Mouse (Mus musculus) natural killer cell, adult 2 months (primary cell): Measurements from ENCODE around the gene Slc28a1.
"Not testable (repeated sequence)": the region's sequence is repeated elsewhere in the genome, so short reads cannot be mapped to it uniquely, and the experiment has no call there.

Experiments used
- DNase-seq, 2 experiments: peaks; one replicate each; pipeline ENCODE4 v3.0.0; 2022; ENCODE audit warnings: low spot score in 2 of 2

The Slc28a1 gene

GRCm38 (mm10) chr7:81125215-81126175 lies 10.9 kb downstream of the Slc28a1 start:
- DNase-seq: no peak

DNA sequence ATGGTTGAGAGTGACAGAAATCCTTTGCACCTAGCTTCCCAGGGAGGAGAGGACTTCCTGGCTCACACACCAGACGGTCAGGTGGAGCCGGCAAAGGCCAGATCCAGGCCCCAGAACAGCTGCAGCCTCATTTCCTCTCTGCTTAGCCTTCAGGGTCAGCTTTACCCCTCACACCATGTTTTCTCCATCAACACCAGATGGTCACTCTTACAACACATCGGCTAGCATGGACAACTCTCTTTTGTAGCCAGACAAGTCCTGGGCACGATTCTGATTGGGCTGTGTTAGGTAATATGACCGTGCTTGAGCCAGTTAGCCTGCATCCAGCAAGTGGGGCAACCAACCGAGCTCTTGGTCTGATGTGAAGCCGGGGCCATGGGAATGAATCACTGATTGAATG lies 17.3 kb downstream of the Slc28a1 start:
- DNase-seq: no peak

GRCm38 (mm10) chr7:81132851-81133279 lies 18.3 kb downstream of the Slc28a1 start:
- no peak for DNase-seq

DNA sequence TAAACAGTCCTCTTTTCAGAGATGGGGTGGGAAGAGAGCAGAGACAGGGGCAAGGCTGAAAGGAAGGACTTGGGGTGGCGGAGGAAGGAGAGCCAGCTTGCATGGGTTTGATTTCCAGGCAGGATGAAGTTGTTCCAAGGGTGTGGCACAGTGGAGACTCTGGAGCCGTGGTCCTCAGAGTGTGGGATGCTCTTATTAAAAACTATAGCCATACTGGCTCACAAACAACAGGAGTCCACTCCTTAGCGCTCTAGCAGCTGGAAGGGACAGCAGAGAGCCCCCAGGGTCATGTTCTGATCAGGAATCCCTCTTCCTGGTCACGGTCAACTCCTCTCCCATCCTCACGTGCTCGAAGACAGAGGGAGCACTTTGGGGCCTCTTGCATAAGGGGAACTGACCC lies 18.8 kb downstream of the Slc28a1 start:
- no peak for DNase-seq

DNA sequence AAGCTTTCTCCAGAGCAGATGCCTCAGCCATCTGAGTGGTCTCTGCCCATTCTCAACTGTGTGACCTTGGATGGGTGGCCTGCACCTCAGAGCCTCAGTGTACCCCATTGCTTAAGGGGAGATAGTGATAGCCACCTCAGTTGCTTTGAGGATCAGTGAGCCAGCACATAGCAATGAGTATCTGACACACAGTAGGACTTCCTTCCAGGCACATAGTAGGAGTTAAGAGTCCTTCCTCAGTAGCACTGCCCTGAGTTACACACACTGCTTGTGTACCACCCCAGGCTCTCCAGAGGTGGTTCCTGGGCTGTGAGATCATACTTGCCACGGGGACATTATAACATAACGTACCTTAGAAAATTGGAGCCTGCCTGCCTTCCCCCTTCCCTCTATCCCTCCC lies 19.3 kb downstream of the Slc28a1 start:
- DNase-seq: no peak

DNA sequence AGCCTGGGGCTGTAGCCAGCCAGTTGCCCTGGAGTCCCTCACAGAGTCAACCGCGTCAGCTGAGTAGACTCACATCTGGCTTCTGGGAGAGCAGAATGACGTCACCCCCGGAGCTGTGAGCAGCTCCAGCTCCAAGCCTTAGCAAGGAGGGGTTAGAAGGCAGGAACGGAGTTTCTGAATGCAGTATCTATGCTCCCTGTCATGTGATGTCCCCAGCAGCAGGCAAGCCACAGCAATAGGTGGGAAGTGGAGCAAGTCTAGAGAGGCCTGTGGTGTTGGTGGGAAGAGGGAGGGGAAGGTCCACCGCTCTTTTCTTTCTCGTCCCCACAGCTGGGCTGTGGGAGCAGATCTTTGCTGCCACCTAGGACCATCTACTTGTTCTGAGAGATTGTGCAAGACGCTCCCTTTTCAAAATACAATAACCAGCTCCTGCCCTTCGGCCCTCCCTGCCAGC lies 20.0 kb downstream of the Slc28a1 start:
- no peak for DNase-seq

DNA sequence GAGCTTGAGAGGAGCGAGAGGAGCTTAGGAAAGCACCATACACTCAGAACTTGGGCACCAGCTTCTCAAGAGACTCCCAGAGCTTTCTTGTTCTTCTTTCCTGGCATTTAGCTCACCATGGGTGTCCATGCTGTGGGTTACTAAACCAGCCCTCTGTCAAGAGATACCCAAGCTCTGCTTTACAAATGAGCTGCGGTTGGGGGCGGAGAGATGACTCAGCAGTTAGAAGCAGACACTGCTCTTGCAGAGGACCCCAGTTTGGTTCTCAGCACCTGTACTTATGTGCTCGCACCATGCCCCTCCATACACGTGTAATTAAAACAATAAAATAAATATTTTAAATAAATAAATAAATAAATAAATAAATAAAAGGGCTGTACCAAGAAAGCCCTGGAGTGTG lies 22.7 kb downstream of the Slc28a1 start:
- no peak for DNase-seq

DNA sequence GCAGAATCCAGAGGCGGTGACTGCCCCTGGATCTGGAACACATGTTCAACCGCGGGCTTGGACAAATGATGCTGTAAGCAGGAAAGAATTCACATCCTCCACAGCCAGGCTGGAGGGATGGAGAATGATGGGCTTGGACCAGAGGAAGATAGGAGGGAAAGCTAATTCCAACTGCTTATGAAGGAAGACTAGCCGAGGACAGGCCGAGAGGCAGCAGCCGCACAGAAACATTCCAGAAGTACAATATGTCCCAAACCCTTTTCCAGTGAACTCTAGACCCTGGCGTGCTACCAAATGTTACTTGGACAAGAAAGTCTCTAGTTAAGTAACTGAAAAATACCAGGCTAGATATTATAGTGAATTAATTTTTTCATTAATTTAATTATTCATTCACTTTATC lies 24.5 kb downstream of the Slc28a1 start:
- DNase-seq: no peak

DNA sequence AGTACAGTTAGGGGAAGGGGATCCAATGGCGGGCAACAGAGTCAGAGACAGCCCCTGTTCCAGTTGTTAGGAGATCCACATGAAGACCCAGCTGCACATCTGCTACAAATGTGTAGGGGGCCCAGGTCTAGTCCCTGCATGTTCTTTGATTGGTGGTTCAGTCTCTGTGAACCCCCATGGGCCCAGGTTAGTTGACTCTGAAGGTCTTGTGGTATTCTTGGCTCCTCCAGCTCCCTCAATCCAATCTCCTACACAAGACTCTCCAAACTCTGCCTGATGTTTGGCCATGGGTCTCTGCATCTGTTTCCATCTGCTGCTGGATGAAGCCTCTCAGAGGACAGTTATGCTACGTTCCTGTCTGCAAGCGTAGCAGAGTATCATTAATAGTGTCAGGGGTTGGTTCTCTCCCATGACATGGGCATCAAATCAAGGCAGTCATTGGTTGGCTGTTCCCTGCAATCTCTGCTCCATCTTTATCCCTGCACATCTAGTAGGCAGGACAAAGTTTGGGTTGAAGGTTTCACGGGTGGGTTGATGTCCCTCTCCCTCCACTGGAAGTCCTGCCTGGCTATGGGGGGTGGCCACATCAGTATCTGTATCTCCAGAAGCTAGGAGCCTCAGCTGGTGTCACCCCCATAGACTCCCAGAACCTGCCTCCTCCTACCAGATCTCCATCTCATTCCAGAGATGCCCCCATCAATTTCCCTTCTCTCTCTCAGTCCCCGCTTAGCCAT lies 25.2 kb downstream of the Slc28a1 start:
- DNase-seq: no peak

DNA sequence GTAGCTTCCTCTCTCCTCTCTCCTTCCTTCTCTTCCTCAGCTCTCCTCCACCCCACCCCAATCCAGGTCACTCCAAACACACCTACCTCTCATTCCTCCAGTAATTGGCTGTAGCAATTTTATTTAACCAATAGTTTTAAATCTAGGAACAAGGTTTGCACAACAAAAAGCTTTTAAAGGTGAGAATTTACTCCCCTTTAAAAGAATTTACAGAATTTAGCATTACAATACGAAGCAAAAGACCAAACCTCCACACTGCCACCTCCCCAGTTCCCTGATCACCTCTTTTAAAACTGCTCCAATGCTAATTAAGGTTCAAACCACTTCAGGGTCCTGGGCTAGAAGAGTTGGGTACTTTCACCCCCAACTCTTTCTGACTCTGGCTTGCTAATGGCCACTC lies 26.9 kb downstream of the Slc28a1 start:
- no peak for DNase-seq

- not testable (repeated sequence) for DNase-seq
Observed at GRCm38 (mm10) chr7:81143056-81143455, 28.5 kb downstream of the Slc28a1 start.

GRCm38 (mm10) chr7:81149759-81150158 lies 35.2 kb downstream of the Slc28a1 start:
- DNase-seq: no peak

- DNase-seq: no peak
Observed at GRCm38 (mm10) chr7:81151216-81151615, 36.6 kb downstream of the Slc28a1 start.

- no peak for DNase-seq
Observed at GRCm38 (mm10) chr7:81152306-81152705, 37.7 kb downstream of the Slc28a1 start.

- DNase-seq: no peak
Observed at GRCm38 (mm10) chr7:81152826-81153225, 38.2 kb downstream of the Slc28a1 start.

DNA sequence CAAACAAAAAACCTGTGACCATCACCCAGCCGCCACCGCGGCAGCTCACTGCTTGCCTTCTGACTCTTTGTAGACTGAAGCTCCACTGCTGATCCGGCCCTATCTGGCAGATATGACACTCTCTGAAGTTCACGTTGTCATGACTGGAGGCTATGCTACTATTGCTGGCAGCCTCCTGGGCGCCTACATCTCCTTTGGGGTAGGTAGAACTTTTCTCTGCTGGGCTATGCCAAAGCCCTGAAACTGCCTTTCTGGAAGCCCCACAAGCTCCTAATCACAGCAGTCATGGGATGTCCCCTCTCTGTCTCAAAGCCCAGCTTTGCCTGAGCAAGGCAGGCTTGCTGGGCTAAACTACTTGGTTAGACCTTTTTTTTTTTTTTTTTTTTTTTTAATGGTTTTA lies 38.7 kb downstream of the Slc28a1 start:
- no peak for DNase-seq

DNA sequence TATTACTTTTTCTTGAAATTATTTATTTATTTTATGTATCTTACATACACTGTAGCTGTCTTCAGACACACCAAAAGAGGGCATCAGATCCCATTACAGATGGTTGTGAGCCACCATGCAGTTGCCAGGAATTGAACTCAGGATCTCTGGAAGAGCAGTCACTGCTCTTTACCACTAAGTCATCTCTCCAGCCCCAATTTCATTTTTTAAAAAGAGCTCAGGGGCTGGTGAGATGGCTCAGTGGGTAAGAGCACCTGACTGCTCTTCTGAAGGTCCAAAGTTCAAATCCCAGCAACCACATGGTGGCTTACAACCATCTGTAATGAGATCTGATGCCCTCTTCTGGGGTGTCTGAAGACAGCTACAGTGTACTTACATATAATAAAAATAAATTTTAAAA lies 39.6 kb downstream of the Slc28a1 start:
- DNase-seq: not testable (repeated sequence)

DNA sequence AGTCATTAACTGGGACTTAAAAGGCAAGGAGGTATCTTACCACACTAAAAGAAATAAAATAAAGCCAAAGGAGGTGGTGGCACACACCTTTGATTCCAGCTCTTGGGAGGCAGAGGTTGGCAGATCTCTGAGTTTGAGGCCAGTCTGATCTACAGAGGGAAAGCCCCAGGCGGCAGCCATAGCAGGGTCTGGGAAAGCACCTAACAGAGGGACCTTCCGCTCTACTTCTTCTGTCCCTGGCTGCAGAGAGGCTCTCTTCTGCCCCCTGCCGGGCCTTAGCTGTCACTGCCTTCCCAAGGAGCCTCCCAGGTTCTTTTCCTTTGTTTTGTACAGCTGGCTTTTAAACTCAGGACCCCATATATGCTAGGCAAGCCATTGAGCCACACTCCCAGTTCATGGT lies 40.4 kb downstream of the Slc28a1 start:
- peak; percentile 77 to 80 for DNase-seq

- DNase-seq: no peak
Observed at GRCm38 (mm10) chr7:81158933-81159332, 44.3 kb downstream of the Slc28a1 start.

GRCm38 (mm10) chr7:81161666-81162065 lies 47.1 kb downstream of the Slc28a1 start:
- peak in 1 of 2 experiments; percentile 33 for DNase-seq

- peak; percentile 71 to 75 for DNase-seq
Observed at GRCm38 (mm10) chr7:81162345-81162744, 47.7 kb downstream of the Slc28a1 start.

DNA sequence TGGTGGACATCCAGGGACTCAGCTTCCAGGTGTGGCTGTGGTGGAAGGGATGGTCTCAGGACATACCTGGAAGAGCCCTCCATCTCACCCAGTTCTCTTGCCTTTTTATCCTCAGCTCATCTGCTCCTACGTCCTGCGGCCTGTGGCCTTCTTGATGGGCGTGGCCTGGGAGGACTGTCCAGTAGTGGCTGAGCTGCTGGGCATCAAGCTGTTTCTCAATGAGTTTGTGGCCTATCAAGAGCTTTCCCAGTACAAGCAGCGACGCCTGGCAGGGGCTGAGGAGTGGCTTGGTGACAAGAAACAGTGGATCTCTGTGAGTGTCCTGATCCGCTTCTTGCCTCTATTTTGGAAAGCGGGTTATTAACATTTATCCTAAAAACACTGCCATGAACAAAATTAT lies 49.8 kb downstream of the Slc28a1 start:
- no peak for DNase-seq

DNA sequence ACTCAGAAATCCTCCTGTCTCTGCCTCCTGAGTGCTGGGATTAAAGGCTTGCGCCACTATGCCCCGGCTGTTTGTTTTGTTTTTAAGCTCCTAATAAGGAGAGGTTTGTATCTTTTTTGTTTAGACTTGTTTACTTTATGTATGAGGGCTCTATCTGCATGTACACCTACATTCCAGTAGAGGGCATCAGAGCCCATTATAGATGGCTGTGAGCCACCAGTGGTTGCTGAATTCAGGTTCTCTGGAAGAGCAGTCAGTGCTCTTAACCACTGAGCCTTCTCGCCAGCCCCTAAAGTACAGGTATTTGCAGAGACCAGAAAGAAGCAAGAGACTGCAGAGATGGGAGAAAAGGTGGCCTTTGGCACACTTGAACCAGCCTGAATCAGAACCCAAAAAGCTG lies 52.5 kb downstream of the Slc28a1 start:
- DNase-seq: peak; percentile 23 to 30
